Mouse (Mus musculus): ENCODE results near the gene Sec22b. TPM values are rescaled to one million over a fixed set of nuclear protein-coding genes. Genes with fewer than 3 reads are reported as not detected.

Gene Sec22b
- polyA plus RNA-seq, 1 experiment from 2014 or later = 143 TPM

- no peak overlapping the region for H3K4me2 ChIP-seq (ENCODE audit: low read depth, low read length)
- H3K4me1 ChIP-seq (ENCODE audit: control insufficient read depth, insufficient read depth, low read length) = peaks cover 4% of the 10 kb centered on the region; the same call in 1 of the 2 replicates
- H3K9ac ChIP-seq (ENCODE audit: low read length) = no peak overlapping the region
- H3K36me3 ChIP-seq (ENCODE audit: control insufficient read depth, insufficient read depth, low read length) = no peaks in the 10 kb centered on the region
- no peak for ATAC-seq (ENCODE audit: insufficient read depth, low FRiP score)
- no peaks in the 10 kb centered on the region for H3K27me3 ChIP-seq (ENCODE audit: control insufficient read depth, insufficient read depth, low read length)
- H3K9me3 ChIP-seq (replicated peaks; ENCODE audit: control insufficient read depth, low read length) = no peaks in the 10 kb centered on the region
- WGBS = 75% methylated on average over 14 of the region's 14 CpGs
- no peak overlapping the region for H3K27ac ChIP-seq (ENCODE audit: low read length)
- H3K4me3 ChIP-seq (replicated peaks; ENCODE audit: low read length) = no peak overlapping the region
These were observed 60.0 kb downstream of the Sec22b start for GRCm38 (mm10) chr3:97960783-97961594.

DNA sequence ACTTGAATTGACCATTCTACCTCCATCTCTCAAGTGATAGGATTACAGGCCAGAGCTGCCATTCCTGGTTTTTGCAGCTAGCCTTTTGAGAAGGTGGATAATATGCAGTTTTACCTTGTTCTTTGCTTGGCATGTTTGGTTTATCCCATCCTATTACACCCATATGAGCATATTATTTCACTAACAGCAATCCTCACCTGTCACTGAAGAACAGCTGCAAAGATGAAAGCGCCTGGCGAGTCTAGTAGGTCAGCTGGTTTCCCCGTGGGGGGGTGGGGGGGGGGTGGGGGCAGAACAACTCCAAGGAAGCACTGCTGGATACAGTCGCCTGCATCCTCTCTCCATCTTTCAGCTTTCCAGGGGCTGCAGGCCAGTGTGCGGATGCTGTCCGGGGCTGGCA lies 61.0 kb downstream of the Sec22b start:
- no peak for ATAC-seq (ENCODE audit: insufficient read depth, low FRiP score)

GRCm38 (mm10) chr3:97964878-97965353 lies 63.9 kb downstream of the Sec22b start:
- Histone ChIP-seq H3K4me3 (replicated peaks; ENCODE audit: low read length) (no peak overlapping the region), H3K9ac (ENCODE audit: low read length) (no peak overlapping the region), H3K27me3 (ENCODE audit: control insufficient read depth, insufficient read depth, low read length) (no peaks in the 10 kb centered on the region), H3K36me3 (ENCODE audit: control insufficient read depth, insufficient read depth, low read length) (no peaks in the 10 kb centered on the region), H3K4me1 (ENCODE audit: control insufficient read depth, insufficient read depth, low read length) (peaks cover 9% of the 10 kb centered on the region; the same call in 1 of the 2 replicates), H3K4me2 (ENCODE audit: low read depth, low read length) (no peak overlapping the region), H3K9me3 (replicated peaks; ENCODE audit: control insufficient read depth, low read length) (no peaks in the 10 kb centered on the region), H3K27ac (ENCODE audit: low read length) (no peak overlapping the region)
- peak; percentile 21; the same call in 1 of the 2 replicates for ATAC-seq (ENCODE audit: insufficient read depth, low FRiP score)
- WGBS = 35% methylated on average over 14 of the region's 14 CpGs

More for the DNA sequence above, 61.0 kb downstream of the Sec22b start:
- H3K27ac ChIP-seq (ENCODE audit: low read length) = no peak overlapping the region
- H3K4me2 ChIP-seq (ENCODE audit: low read depth, low read length) = no peak overlapping the region
- H3K9ac ChIP-seq (ENCODE audit: low read length) = no peak overlapping the region
- peaks cover 4% of the 10 kb centered on the region; the same call in 1 of the 2 replicates for H3K4me1 ChIP-seq (ENCODE audit: control insufficient read depth, insufficient read depth, low read length)
- WGBS = 65% methylated on average over 6 of the region's 6 CpGs
- no peaks in the 10 kb centered on the region for H3K36me3 ChIP-seq (ENCODE audit: control insufficient read depth, insufficient read depth, low read length)
- H3K27me3 ChIP-seq (ENCODE audit: control insufficient read depth, insufficient read depth, low read length) = no peaks in the 10 kb centered on the region
- H3K4me3 ChIP-seq (replicated peaks; ENCODE audit: low read length) = no peak overlapping the region
- no peaks in the 10 kb centered on the region for H3K9me3 ChIP-seq (replicated peaks; ENCODE audit: control insufficient read depth, low read length)

DNA sequence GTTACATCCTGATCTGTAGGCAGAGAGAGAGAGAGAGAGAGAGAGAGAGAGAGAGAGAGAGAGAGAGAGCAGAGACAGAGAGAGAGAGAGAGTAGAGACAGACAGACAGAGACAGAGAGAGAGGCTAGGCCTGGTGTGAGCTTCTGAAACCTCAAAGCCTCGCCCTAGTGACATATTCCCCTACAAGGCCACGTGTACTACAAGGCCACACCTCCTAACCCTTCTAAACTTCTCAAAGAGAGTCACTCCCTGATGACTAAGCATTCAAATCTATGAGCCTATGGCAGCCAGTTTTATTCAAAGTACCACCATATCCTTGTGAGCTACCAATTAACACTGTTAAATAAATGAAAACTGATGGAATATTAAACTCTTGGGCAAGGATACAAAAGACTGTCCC lies 66.6 kb downstream of the Sec22b start:
- H3K36me3 ChIP-seq (ENCODE audit: control insufficient read depth, insufficient read depth, low read length) = no peaks in the 10 kb centered on the region
- no peak overlapping the region for H3K4me2 ChIP-seq (ENCODE audit: low read depth, low read length)
- no peak for ATAC-seq (ENCODE audit: insufficient read depth, low FRiP score)
- H3K27ac ChIP-seq (ENCODE audit: low read length) = no peak overlapping the region
- H3K4me1 ChIP-seq (ENCODE audit: control insufficient read depth, insufficient read depth, low read length) = peaks cover 24% of the 10 kb centered on the region
- no peaks in the 10 kb centered on the region for H3K9me3 ChIP-seq (replicated peaks; ENCODE audit: control insufficient read depth, low read length)
- no peaks in the 10 kb centered on the region for H3K27me3 ChIP-seq (ENCODE audit: control insufficient read depth, insufficient read depth, low read length)
- 56% methylated on average over 2 of the region's 2 CpGs for whole genome bisulfite sequencing
- H3K4me3 ChIP-seq (replicated peaks; ENCODE audit: low read length) = no peak overlapping the region
- H3K9ac ChIP-seq (ENCODE audit: low read length) = no peak overlapping the region

GRCm38 (mm10) chr3:97968191-97968590 lies 67.2 kb downstream of the Sec22b start:
- H3K9me3 ChIP-seq (replicated peaks; ENCODE audit: control insufficient read depth, low read length) = no peaks in the 10 kb centered on the region
- H3K4me1 ChIP-seq (ENCODE audit: control insufficient read depth, insufficient read depth, low read length) = peaks cover 26% of the 10 kb centered on the region
- no peak overlapping the region for H3K9ac ChIP-seq (ENCODE audit: low read length)
- H3K27me3 ChIP-seq (ENCODE audit: control insufficient read depth, insufficient read depth, low read length) = no peaks in the 10 kb centered on the region
- no peak overlapping the region for H3K4me3 ChIP-seq (replicated peaks; ENCODE audit: low read length)
- WGBS = 48% methylated on average over 2 of the region's 2 CpGs
- no peak; the same call in 1 of the 2 replicates for ATAC-seq (ENCODE audit: insufficient read depth, low FRiP score)
- no peaks in the 10 kb centered on the region for H3K36me3 ChIP-seq (ENCODE audit: control insufficient read depth, insufficient read depth, low read length)
- no peak overlapping the region for H3K4me2 ChIP-seq (ENCODE audit: low read depth, low read length)
- H3K27ac ChIP-seq (ENCODE audit: low read length) = no peak overlapping the region

GRCm38 (mm10) chr3:97969019-97969418 lies 68.0 kb downstream of the Sec22b start:
- Histone ChIP-seq H3K36me3 (ENCODE audit: control insufficient read depth, insufficient read depth, low read length) (no peaks in the 10 kb centered on the region), H3K27ac (ENCODE audit: low read length) (no peak overlapping the region), H3K4me2 (ENCODE audit: low read depth, low read length) (no peak overlapping the region), H3K4me1 (ENCODE audit: control insufficient read depth, insufficient read depth, low read length) (peaks cover 33% of the 10 kb centered on the region), H3K9ac (ENCODE audit: low read length) (no peak overlapping the region), H3K9me3 (replicated peaks; ENCODE audit: control insufficient read depth, low read length) (no peaks in the 10 kb centered on the region), H3K27me3 (ENCODE audit: control insufficient read depth, insufficient read depth, low read length) (no peaks in the 10 kb centered on the region), H3K4me3 (replicated peaks; ENCODE audit: low read length) (no peak overlapping the region)
- ATAC-seq (ENCODE audit: insufficient read depth, low FRiP score) = no peak
- 45% methylated on average over 1 of the region's 1 CpGs for WGBS

- peaks cover 30% of the 10 kb centered on the region for H3K4me1 ChIP-seq (ENCODE audit: control insufficient read depth, insufficient read depth, low read length)
- H3K4me3 ChIP-seq (replicated peaks; ENCODE audit: low read length) = no peak overlapping the region
- no peak overlapping the region for H3K9ac ChIP-seq (ENCODE audit: low read length)
- WGBS = 31% methylated on average over 7 of the region's 7 CpGs
- no peak overlapping the region for H3K4me2 ChIP-seq (ENCODE audit: low read depth, low read length)
- no peaks in the 10 kb centered on the region for H3K27me3 ChIP-seq (ENCODE audit: control insufficient read depth, insufficient read depth, low read length)
- no peaks in the 10 kb centered on the region for H3K9me3 ChIP-seq (replicated peaks; ENCODE audit: control insufficient read depth, low read length)
- H3K36me3 ChIP-seq (ENCODE audit: control insufficient read depth, insufficient read depth, low read length) = no peaks in the 10 kb centered on the region
- ATAC-seq (ENCODE audit: insufficient read depth, low FRiP score) = no peak
- H3K27ac ChIP-seq (ENCODE audit: low read length) = no peak overlapping the region
These were observed 70.1 kb downstream of the Sec22b start for GRCm38 (mm10) chr3:97971117-97971516.

GRCm38 (mm10) chr3:97972200-97972599 lies 71.2 kb downstream of the Sec22b start:
- H3K36me3 ChIP-seq (ENCODE audit: control insufficient read depth, insufficient read depth, low read length) = no peaks in the 10 kb centered on the region
- H3K9me3 ChIP-seq (replicated peaks; ENCODE audit: control insufficient read depth, low read length) = no peaks in the 10 kb centered on the region
- H3K9ac ChIP-seq (ENCODE audit: low read length) = no peak overlapping the region
- H3K27me3 ChIP-seq (ENCODE audit: control insufficient read depth, insufficient read depth, low read length) = no peaks in the 10 kb centered on the region
- WGBS = 36% methylated on average over 5 of the region's 5 CpGs
- ATAC-seq (ENCODE audit: insufficient read depth, low FRiP score) = no peak
- H3K4me2 ChIP-seq (ENCODE audit: low read depth, low read length) = no peak overlapping the region
- no peak overlapping the region for H3K4me3 ChIP-seq (replicated peaks; ENCODE audit: low read length)
- peaks cover 30% of the 10 kb centered on the region for H3K4me1 ChIP-seq (ENCODE audit: control insufficient read depth, insufficient read depth, low read length)
- H3K27ac ChIP-seq (ENCODE audit: low read length) = no peak overlapping the region

DNA sequence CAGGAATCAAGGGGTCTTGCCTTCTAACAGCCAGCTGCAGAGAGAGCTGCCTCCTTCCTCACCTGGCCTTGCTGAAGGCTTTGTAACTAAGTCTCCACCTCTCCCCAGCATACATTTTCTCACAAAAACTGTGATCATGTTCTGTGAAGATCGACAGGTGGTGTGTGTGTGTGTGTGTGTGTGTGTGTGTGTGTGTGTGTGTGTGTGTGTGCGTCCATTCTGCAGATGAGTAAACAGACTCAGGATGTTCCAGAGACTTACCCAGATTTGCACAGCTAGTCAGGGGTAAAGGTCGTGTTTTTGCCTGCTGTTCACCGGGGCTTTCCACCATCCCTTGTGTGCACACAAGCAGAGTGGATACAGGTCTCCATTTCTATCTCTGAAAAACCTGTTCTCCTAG lies 71.7 kb downstream of the Sec22b start:
- H3K27ac ChIP-seq (ENCODE audit: low read length) = no peak overlapping the region
- no peak overlapping the region for H3K4me2 ChIP-seq (ENCODE audit: low read depth, low read length)
- WGBS = 51% methylated on average over 4 of the region's 4 CpGs
- no peaks in the 10 kb centered on the region for H3K27me3 ChIP-seq (ENCODE audit: control insufficient read depth, insufficient read depth, low read length)
- no peaks in the 10 kb centered on the region for H3K36me3 ChIP-seq (ENCODE audit: control insufficient read depth, insufficient read depth, low read length)
- no peak overlapping the region for H3K4me3 ChIP-seq (replicated peaks; ENCODE audit: low read length)
- peaks cover 30% of the 10 kb centered on the region for H3K4me1 ChIP-seq (ENCODE audit: control insufficient read depth, insufficient read depth, low read length)
- ATAC-seq (ENCODE audit: insufficient read depth, low FRiP score) = no peak
- no peaks in the 10 kb centered on the region for H3K9me3 ChIP-seq (replicated peaks; ENCODE audit: control insufficient read depth, low read length)
- H3K9ac ChIP-seq (ENCODE audit: low read length) = no peak overlapping the region
